Mouse (Mus musculus) frontal cortex, postnatal 25 days (tissue): ENCODE measurements around the gene Shisa7.
"Not testable (repeated sequence)": the region's sequence is repeated elsewhere in the genome, so short reads cannot be mapped to it uniquely, and the experiment has no call there.

ENCODE experiments used
- DNase-seq, 2 experiments: peaks; one replicate each; pipeline ENCODE4 v3.0.0; 2022; ENCODE audit warnings: low spot score in 2 of 2

Shisa7 gene

DNA sequence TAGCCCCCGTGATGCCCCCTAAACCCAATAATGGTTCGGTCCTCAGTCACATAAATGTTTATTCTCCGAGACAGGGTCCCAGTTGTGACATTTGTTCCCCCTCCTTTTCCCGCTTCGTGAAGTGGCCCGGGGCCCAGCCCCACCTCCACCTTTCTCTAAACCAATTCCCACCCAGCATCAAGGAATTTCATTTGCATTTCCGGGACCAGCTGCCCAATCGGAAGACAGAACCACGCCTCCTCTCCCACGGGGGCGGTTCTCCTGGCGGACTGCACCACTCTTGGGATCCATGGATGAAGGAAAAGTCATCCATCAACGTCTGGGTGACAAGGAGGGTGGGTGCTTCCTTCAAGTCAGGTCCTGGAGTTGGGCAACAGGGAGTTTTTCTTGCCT is 417 bp upstream of the Shisa7 start:
- DNase-seq: peak; percentile 74 to 86

DNA sequence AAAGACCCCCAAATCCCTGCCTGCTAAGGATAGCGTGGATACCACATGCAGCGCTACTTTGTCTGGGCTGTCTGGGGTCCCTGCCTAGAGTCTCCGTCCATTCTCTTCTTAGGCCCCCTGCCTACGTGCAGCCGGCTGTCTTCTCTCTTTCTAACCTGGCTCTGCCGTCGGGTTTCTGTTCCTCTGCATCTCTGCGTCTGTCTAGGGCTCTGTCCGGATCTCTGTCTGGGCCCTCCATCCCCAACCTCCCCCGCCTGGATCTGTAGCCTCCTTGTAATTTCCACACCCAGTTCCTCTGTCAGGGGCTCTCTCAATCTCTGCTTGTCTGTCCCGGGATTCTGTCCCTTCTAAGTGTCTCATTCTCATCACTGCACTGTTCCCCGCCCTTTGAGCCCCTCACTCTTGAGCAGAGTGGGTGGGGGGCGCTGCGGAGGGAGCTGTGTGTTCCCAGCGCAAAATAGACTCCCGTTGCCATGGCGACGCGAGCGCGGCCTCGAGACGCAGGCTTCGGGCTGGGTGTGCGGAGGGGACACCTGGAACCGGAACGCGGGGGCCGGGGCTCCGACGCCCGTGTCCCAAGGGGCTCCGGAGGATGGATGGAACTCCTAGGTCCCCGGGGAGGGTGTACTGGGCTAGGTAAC is 772 bp downstream of the Shisa7 start:
- DNase-seq: peak; percentile 62 to 74

GRCm38 (mm10) chr7:4842634-4843131 is 1.8 kb downstream of the Shisa7 start:
- peak; percentile 35 to 39 for DNase-seq

DNA sequence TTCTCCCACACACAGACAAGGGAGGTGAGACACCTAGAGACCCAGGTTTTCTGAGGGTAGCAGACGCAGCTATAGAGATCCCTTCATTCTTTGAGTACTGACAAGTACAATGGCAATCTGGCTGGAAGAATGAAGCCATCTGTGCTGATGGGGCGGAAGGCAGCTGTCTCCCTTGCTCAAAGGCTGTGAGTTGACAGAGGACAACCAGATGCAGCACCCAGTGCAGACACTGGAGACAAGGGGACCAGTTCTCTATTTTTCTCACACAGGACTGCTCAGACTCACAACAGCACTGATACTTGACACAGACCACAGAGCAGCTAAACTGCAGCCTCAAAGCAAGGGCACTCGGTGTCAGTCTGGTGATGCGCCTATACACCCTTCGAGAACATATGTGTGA is 2.4 kb downstream of the Shisa7 start:
- DNase-seq: peak; percentile 22 to 34

- DNase-seq: no peak
These were observed 6.9 kb downstream of the Shisa7 start for GRCm38 (mm10) chr7:4837639-4838038.

GRCm38 (mm10) chr7:4836351-4836792 is 8.1 kb downstream of the Shisa7 start:
- DNase-seq: peak in 1 of 2 experiments; percentile 14

- no peak for DNase-seq
These were observed 8.7 kb downstream of the Shisa7 start for GRCm38 (mm10) chr7:4835631-4836327.

- no peak for DNase-seq
These were observed 14.0 kb downstream of the Shisa7 start for GRCm38 (mm10) chr7:4830476-4830875.

- no peak for DNase-seq
These were observed 19.1 kb downstream of the Shisa7 start for GRCm38 (mm10) chr7:4825365-4825764.

DNA sequence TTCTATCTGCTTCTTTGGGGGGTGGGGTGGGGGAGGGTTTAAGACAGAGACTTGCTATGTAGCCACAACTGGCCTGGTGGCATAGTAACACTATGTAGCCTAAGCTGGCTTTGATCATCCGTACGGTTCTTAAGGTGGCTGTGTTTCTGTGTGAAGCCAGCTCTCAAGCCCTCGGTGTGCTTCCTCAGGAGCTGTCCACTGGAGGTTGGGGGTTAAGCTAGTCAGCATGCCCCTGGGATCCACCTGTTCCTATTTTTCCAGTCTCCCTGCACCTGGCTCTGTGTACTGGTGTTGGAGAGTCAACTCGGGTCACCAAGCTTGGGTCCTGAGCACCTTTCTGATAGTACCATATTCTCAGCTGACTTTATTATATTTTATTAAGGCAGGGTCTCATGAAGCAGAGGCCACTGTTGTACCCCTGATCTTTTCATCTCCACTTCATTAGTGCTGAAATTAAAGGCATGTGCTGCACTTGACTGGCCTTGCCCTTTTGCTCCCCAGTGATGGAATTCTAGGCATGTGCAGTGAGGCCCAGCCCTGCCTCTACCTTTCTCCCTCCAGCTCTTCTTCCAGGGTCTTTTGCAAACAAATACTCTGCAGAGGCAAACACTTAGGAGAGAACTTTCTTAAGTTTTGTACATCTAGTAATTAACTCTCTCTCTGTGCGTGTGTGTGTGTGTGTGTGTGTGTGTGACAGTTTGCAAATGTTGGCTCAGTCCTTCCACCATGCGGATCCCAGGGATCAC is 22.2 kb downstream of the Shisa7 start:
- no peak for DNase-seq

DNA sequence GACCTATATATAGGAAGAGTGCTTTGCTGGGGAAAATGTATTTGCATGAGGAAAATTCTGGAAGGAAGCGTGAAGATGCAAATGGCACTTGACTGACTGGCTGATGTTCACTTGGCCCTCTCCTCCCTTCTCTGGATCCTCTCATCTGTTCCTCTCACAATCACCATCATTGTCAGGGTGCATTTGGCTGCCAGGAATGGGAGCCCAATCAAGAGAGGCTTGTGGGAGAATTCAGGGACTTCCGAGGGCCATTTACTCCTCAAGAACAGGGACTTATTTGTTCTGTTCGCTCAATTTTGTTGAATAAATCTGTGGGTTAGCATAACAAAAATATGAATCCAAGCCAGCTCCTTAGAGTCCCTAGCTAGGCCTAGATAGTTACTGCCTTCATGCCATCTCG is 22.8 kb downstream of the Shisa7 start:
- no peak for DNase-seq

DNA sequence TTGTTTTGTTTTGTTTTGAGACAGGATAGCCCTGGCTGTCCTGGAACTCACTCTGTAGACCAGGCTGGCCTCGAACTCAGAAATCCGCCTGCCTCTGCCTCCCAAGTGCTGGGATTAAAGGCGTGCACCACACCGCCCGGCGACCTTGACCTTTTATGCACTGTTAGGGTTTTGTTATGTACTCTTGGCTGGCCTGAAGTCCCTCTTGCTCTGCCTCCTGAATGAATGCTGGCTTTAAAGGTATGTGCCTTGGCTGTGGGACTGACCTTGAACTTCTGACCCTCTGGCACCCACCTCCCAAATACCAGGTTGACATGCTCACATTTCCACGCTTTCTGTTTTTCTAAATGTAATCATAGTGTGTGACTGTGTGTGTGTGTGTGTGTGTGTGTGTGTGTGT is 23.6 kb downstream of the Shisa7 start:
- DNase-seq: not testable (repeated sequence)

GRCm38 (mm10) chr7:4816559-4816958 is 27.9 kb downstream of the Shisa7 start:
- DNase-seq: no peak

- no peak for DNase-seq
These were observed 31.2 kb downstream of the Shisa7 start for GRCm38 (mm10) chr7:4813105-4813791.

DNA sequence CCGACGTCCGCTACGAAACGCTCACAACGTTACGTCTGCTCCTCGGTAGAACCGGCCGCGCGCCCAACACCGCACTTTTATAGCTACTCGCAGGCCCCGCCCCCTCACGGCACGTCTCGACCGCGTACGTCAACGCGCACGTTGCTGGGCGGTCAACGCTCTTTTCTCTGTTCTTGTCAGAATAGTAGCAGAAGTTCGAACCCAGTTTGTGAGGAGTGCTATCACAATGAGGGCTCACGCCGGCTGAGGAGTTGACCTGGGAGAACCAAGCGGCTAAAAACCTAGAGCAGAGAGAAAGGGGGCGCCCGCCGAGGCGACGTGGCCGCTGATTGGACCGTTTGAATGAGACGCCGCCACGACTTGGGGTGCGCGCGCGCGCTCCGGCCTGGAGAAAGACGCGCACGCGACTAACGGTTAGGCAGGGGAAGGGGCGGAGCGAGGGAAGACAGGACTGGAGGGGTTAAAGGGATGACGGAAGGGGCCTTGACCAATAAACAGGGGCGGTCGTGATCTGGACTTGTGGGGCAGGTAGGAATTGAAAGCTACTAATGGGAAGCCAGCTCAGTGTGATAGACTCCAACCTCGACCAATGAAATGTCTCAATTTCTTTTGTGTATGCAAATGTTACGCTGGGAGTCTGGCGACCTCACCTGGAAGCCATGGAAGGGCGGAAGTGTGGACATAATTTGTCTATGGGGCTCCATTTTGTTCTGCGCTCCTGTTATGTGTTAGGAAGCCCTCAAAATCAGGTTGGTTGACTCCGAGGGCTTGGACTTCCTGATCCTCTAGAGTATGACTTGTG is 32.0 kb downstream of the Shisa7 start, which contains the start of gene Ube2s:
TSS of gene Ube2s (minus strand) at position 288 of the 802 bp plus-strand sequence.
- DNase-seq: peak; percentile 95 to 96

- no peak for DNase-seq
These were observed 32.6 kb downstream of the Shisa7 start for GRCm38 (mm10) chr7:4811842-4812302.

DNA sequence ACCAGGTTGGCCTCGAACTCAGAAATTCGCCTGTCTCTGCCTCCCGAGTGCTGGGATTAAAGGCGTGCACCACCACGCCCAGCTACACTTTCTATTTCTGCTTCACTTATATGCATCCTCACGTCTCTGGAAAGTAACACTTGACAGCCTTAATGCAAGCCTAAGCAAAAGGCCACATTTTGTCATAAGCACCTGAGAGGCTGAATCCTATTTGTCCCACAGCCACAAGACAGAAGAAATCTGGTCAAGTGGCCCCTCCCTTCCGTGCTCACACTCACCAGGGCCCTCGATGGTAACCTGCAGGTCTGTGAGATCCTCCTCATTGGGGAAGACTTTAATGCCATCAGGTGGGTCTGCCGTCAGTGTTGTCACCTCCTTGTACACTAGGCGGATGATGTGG is 33.4 kb downstream of the Shisa7 start:
- not testable (repeated sequence) for DNase-seq

DNA sequence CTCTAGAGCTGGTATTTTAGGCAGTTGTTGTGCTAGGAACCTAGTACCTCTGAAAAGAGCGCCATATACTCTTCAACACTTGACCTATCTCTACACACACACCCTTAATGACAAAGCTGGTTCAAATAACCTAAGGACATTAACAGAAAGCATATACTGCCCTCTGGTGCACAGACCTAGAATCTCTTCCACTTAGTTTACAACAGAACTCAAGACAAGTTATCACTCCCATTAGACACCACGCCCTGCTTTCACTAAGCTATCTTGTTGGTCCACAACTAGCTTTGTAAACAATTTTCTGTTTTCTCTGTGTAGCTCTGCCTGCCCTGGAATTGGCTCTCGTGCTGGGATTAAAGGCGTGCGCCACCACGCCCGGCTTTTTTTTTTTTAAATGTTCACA is 37.8 kb downstream of the Shisa7 start:
- no peak for DNase-seq

- no peak for DNase-seq
These were observed 42.2 kb downstream of the Shisa7 start for GRCm38 (mm10) chr7:4802247-4802646.

DNA sequence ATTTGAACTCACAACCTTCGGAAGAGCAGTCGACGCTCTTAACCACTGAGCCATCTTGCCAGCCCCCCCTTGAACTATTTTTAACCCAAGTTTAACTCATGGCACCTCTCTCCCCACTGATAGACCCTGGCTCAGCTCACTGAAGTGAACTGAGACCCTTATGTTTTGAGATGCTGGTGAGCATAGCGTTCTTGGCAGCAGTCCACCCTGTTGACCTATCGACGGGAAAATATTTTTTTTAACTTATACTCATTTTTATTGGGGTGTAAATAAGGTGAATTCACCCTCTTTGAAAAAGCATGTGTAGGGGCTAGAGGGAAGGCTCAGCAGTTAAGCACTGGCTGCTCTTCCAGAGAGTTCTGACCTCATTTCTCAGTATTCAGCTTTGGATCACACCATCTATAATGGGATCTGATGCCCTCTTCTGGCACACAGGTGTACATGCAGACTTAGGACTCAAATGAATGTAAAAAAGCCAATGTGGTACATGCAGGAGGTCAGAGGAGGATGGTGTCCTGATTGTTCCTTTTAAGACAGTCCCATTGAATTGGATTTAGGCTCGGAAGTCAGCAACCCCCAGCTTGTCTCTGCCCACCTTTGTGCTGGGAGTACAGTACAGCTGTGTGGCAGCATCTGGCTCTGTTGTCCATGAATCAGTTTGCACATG is 48.6 kb downstream of the Shisa7 start:
- DNase-seq: no peak
